Mouse (Mus musculus) small intestine, adult 2 months (tissue): ENCODE results near the gene Ube2e2.

Experiments used
- CTCF ChIP-seq: fragments of 200-500 bp; IDR thresholded peaks from 2 replicates; pipeline ENCODE4 v1.5.1; 2012; ENCODE audit warnings: low read depth, mild to moderate bottlenecking, control low read depth, inconsistent platforms, low read length, moderate library complexity, mixed read lengths; ENCODE audit not compliant: insufficient replicate concordance, insufficient read length; ENCODE audit errors: extremely low read depth
- POLR2A ChIP-seq: fragments of 200-500 bp; IDR thresholded peaks from 2 replicates; pipeline ENCODE4 v1.6.1; 2012; ENCODE audit warnings: low read depth, mild to moderate bottlenecking, control low read depth, inconsistent platforms, low read length, moderate library complexity

DNA sequence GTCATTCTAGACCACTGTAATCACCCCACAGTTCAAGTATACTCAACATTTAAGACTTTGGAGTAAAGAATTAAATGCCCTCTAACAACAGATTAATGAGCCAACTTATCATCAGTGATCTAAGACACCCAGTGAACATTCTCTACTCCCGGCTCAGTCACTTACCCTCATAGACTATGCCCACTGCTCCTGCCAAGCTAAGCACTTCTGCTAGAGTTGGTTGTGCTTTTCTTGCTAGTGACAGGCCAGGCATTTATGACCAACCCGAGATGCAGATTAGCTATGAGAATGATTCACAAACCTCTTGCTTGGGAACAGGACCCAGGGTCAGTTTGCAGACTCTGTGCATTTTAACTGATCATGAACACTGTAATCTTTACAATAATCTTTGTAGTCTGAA lies 230.4 kb downstream of the Ube2e2 start:
- TF ChIP-seq CTCF = no peak
- TF ChIP-seq POLR2A = no peak
